Comparison of ENCODE assay signal across 26 mouse cellular contexts in the genomic region with DNA sequence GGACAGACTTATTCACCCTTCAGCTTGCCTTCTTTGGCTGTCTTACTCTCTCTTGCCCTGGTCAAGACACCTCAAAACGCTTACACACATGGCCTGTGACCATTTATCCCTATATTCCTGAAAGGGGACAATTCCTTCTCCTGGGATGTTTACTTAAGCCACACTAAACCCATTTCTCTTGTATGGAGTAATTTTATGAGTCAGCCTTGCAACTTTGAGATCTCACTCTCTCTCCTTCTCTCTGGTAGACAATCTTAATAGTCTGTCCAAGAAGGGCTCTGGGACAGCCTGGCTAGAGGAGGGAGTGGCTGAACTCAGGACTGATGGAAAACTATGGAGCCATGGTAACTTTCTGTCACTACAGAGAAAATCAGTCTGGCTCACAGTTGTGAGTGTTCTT. TPM values are rescaled to one million over a fixed set of nuclear protein-coding genes. Genes with fewer than 3 reads are reported as not detected.
DNase-seq lines count a peak whose midpoint lies in the region; ATAC-seq and TF ChIP-seq lines count a peak whose summit lies in the region.
"Had no signal": no experiment of that assay in that cellular context is flagged by ENCODE, and none has a peak within 500 bp of the region (broad histone marks: within the 10 kb centered on the region; RNA-seq: fewer than 3 reads in every experiment).

No protein-coding gene starts in this region.

- H3K4me1 ChIP-seq in heart, adult 2 months (ENCODE audit: control insufficient read depth, insufficient read depth, low read length): peaks cover 10% of the 10 kb centered on the region
- H3K4me1 ChIP-seq in heart, embryonic 11.5 days (ENCODE audit: control insufficient read depth, insufficient read depth, low read length): peaks cover 37% of the 10 kb centered on the region
- H3K4me1 ChIP-seq in embryonic facial prominence, embryonic 15.5 days: peaks cover 19% of the 10 kb centered on the region
- no peaks in the 10 kb centered on the region for H3K4me1 ChIP-seq in hindbrain, postnatal 0 days (ENCODE audit: insufficient read depth, low read length)
- H3K4me1 ChIP-seq: hindbrain, embryonic 13.5 days; midbrain, embryonic 10.5 days; midbrain, embryonic 15.5 days had no signal

- no peak for TF ChIP-seq CTCF in heart, adult 2 months (IDR thresholded peaks at IDR 0.05)
- TF ChIP-seq CTCF in hindbrain, postnatal 0 days (IDR thresholded peaks at IDR 0.05; ENCODE audit: low read depth): no peak

- 0 out of 2 replicates have a peak, but pooled peaks have one; percentile 13 for TF ChIP-seq EP300 in heart, adult 2 months (IDR thresholded peaks at IDR 0.05; ENCODE audit: insufficient read depth, low read depth, low read length)

- H3K9me3 ChIP-seq in heart, embryonic 11.5 days (replicated peaks; ENCODE audit: control insufficient read depth, low read length): no peaks in the 10 kb centered on the region
- H3K9me3 ChIP-seq in embryonic facial prominence, embryonic 15.5 days (replicated peaks): no peaks in the 10 kb centered on the region
- H3K9me3 ChIP-seq in hindbrain, postnatal 0 days (ENCODE audit: low read length): 0 out of 2 replicates have a peak, but pooled peaks cover 4% of the 10 kb centered on the region
- H3K9me3 ChIP-seq: forebrain, embryonic 10.5 days; hindbrain, embryonic 13.5 days; limb, embryonic 12.5 days; lung, embryonic 15.5 days; midbrain, embryonic 15.5 days had no signal

- H3K9ac ChIP-seq in heart, adult 2 months (ENCODE audit: low read depth, low read length): peak overlapping the region; percentile 34; the same call in 1 of the 2 replicates
- no peak overlapping the region for H3K9ac ChIP-seq in heart, embryonic 11.5 days (ENCODE audit: low read depth, low read length)
- H3K9ac ChIP-seq in embryonic facial prominence, embryonic 15.5 days: no peak overlapping the region
- no peak overlapping the region for H3K9ac ChIP-seq in hindbrain, postnatal 0 days (replicated peaks; ENCODE audit: low read length)
- H3K9ac ChIP-seq: forebrain, postnatal 0 days; hindbrain, embryonic 13.5 days; limb, embryonic 12.5 days; lung, embryonic 15.5 days; midbrain, embryonic 15.5 days had no signal

- H3K79me2 ChIP-seq in heart, adult 2 months (replicated peaks; ENCODE audit: control insufficient read depth, insufficient read depth, low read length): no peaks in the 10 kb centered on the region

- ATAC-seq in heart, embryonic 11.5 days (replicated peaks; ENCODE audit: insufficient number of reproducible peaks, low FRiP score, low TSS enrichment): no peak
- ATAC-seq in embryonic facial prominence, embryonic 15.5 days (ENCODE audit: insufficient number of reproducible peaks, low FRiP score, low TSS enrichment, low read depth): no peak
- no peak for ATAC-seq in hindbrain, postnatal 0 days
- ATAC-seq: forebrain, postnatal 0 days; midbrain, embryonic 15.5 days had no signal

- H3K4me2 ChIP-seq in heart, embryonic 11.5 days: no peak overlapping the region
- H3K4me2 ChIP-seq in embryonic facial prominence, embryonic 15.5 days (replicated peaks): no peak overlapping the region
- no peak overlapping the region for H3K4me2 ChIP-seq in hindbrain, postnatal 0 days (ENCODE audit: low read depth, low read length)
- H3K4me2 ChIP-seq: hindbrain, embryonic 13.5 days; limb, embryonic 12.5 days; liver, embryonic 11.5 days; lung, embryonic 15.5 days; midbrain, embryonic 15.5 days had no signal

- 63% methylated on average over 1 of the region's 1 CpGs for WGBS in heart, adult 2 months
- 88% methylated on average over 1 of the region's 1 CpGs for WGBS in heart, embryonic 11.5 days (ENCODE audit: insufficient replicate concordance)
- 78% methylated on average over 1 of the region's 1 CpGs for WGBS in embryonic facial prominence, embryonic 15.5 days
- 77% methylated on average over 1 of the region's 1 CpGs for WGBS in hindbrain, postnatal 0 days

- no peak for DNase-seq in heart, adult 2 months
- peak; percentile 11 for DNase-seq in heart, postnatal 4 days
- no peak for DNase-seq in heart, postnatal 25 days (ENCODE audit: low spot score)
- DNase-seq in 3T3-L1 (ENCODE audit: low read depth, low spot score): peak; percentile 76
- DNase-seq in hindbrain, postnatal 0 days (ENCODE audit: low spot score): no peak
- no peak for DNase-seq in thymus, postnatal 14 days
- DNase-seq: adrenal gland, postnatal 25 days; cerebellum, adult 18-20 months; cerebellum, postnatal 10 days; forebrain, postnatal 0 days; gastrocnemius, postnatal 10 days; kidney, postnatal 10 days; layer of hippocampus, adult 9-11 months; right cerebral cortex, postnatal 25 days; spleen, adult 18-20 months; thymus, postnatal 25 days had no signal

- H3K36me3 ChIP-seq in heart, adult 2 months (ENCODE audit: control insufficient read depth, insufficient read depth, low read length): peaks cover 38% of the 10 kb centered on the region
- H3K36me3 ChIP-seq in heart, embryonic 11.5 days (ENCODE audit: control insufficient read depth, insufficient read depth, low read length): no peaks in the 10 kb centered on the region
- no peaks in the 10 kb centered on the region for H3K36me3 ChIP-seq in embryonic facial prominence, embryonic 15.5 days
- no peaks in the 10 kb centered on the region for H3K36me3 ChIP-seq in hindbrain, postnatal 0 days (ENCODE audit: insufficient read depth, low read length)
- H3K36me3 ChIP-seq: forebrain, embryonic 10.5 days; hindbrain, embryonic 13.5 days; limb, embryonic 12.5 days; lung, embryonic 15.5 days; midbrain, embryonic 10.5 days; midbrain, embryonic 15.5 days had no signal

- no peaks in the 10 kb centered on the region for H3K27me3 ChIP-seq in heart, adult 2 months (ENCODE audit: control insufficient read depth, insufficient read depth, low read length)
- H3K27me3 ChIP-seq in heart, embryonic 11.5 days (ENCODE audit: control insufficient read depth, insufficient read depth, low read length): no peaks in the 10 kb centered on the region
- H3K27me3 ChIP-seq in embryonic facial prominence, embryonic 15.5 days: no peaks in the 10 kb centered on the region
- H3K27me3 ChIP-seq in hindbrain, postnatal 0 days (ENCODE audit: insufficient read depth, low read length): no peaks in the 10 kb centered on the region
- H3K27me3 ChIP-seq: lung, embryonic 15.5 days; midbrain, embryonic 15.5 days had no signal

- peak; percentile 8; the same call in 1 of the 2 replicates for TF ChIP-seq POLR2A in heart, adult 2 months (IDR thresholded peaks at IDR 0.05; ENCODE audit: insufficient read depth, low read depth, low read length)

- intact Hi-C loops in heart, adult 2 months (cut with DNase I): no loop called here
- intact Hi-C loops in heart, postnatal 25 days (cut with DNase I): no loop called here

- peak overlapping the region; percentile 44 for H3K27ac ChIP-seq in heart, adult 2 months
- no peak overlapping the region for H3K27ac ChIP-seq in heart, embryonic 11.5 days (ENCODE audit: low read depth, low read length)
- H3K27ac ChIP-seq in embryonic facial prominence, embryonic 15.5 days (replicated peaks): peak overlapping the region; percentile 69; the same call in 1 of the 2 replicates
- H3K27ac ChIP-seq in hindbrain, postnatal 0 days: no peak overlapping the region
- H3K27ac ChIP-seq: forebrain, embryonic 10.5 days; hindbrain, embryonic 13.5 days; limb, embryonic 12.5 days; lung, embryonic 15.5 days; midbrain, embryonic 10.5 days; midbrain, embryonic 15.5 days had no signal

- no peak overlapping the region for H3K4me3 ChIP-seq in heart, adult 2 months
- H3K4me3 ChIP-seq in heart, embryonic 11.5 days (ENCODE audit: low read depth, low read length): no peak overlapping the region
- no peak overlapping the region for H3K4me3 ChIP-seq in embryonic facial prominence, embryonic 15.5 days (replicated peaks)
- H3K4me3 ChIP-seq in hindbrain, postnatal 0 days (ENCODE audit: low read length): no peak overlapping the region
- H3K4me3 ChIP-seq: forebrain, embryonic 10.5 days; hindbrain, embryonic 13.5 days; limb, embryonic 12.5 days; lung, embryonic 15.5 days; midbrain, embryonic 10.5 days; midbrain, embryonic 15.5 days had no signal

RNA-seq across cellular contexts. Expression of a gene that starts 27.1 kb away (rescaled TPM):
- total RNA-seq in heart, adult 2 months (2021): 1,000 to 10,000 TPM; 1,721 to 1,764 TPM
- 1,853 and 3,161 TPM in 2 replicates for polyA plus RNA-seq in heart, adult 2 months (2012; rRNA removed)
- polyA plus RNA-seq in heart, embryonic 11.5 days (2014; fragmentation: Nextera tagmentation; extraction: Ambion mirVana): 181 and 186 TPM in 2 replicates
- 1,000 to 10,000 TPM; 1,103 to 1,257 TPM for total RNA-seq in heart, postnatal 4 days (2021)
- 1,000 to 10,000 TPM; 2,139 to 2,275 TPM for total RNA-seq in heart, postnatal 25 days (2021)
- 22.0 and 22.9 TPM in 2 replicates for polyA plus RNA-seq in embryonic facial prominence, embryonic 15.5 days (2015; fragmentation: Nextera tagmentation; extraction: Ambion mirVana)
- 29.7 and 37.7 TPM in 2 replicates for total RNA-seq in hindbrain, postnatal 0 days (2014; rRNA removed)
- polyA plus RNA-seq in hindbrain, postnatal 0 days (2015; fragmentation: Nextera tagmentation; extraction: Ambion mirVana): 24.5 and 25.6 TPM in 2 replicates
- total RNA-seq: megakaryocyte progenitor cell, adult 5-6 weeks had no signal

Comparison
In these comparisons a context has a peak if more than half of its experiments do, and no peak if none do; other contexts are left out.
1. DNase-seq: peak in heart, postnatal 4 days (single experiment) and 3T3-L1 (single experiment); none in heart, adult 2 months (0 of 2), heart, postnatal 25 days (single experiment), hindbrain, postnatal 0 days (single experiment) and thymus, postnatal 14 days (single experiment).
2. H3K27ac ChIP-seq: peak in heart, adult 2 months (single experiment) and embryonic facial prominence, embryonic 15.5 days (single experiment); none in heart, embryonic 11.5 days (single experiment) and hindbrain, postnatal 0 days (single experiment).
3. RNA of a gene that starts 27.1 kb away (total RNA-seq): 2,139 to 2,275 TPM in heart, postnatal 25 days, 1,721 to 1,764 TPM in heart, adult 2 months and 1,103 to 1,257 TPM in heart, postnatal 4 days; 29.7 to 37.7 TPM in hindbrain, postnatal 0 days; every median in the first group is over 10 times any median in the second.